Mouse (Mus musculus): Measurements from ENCODE around the gene Fbxo46. TPM values are rescaled to one million over a fixed set of nuclear protein-coding genes. Genes with fewer than 3 reads are reported as not detected.

Gene Fbxo46
- polyA plus RNA-seq, 1 experiment = 8.6 TPM

DNA sequence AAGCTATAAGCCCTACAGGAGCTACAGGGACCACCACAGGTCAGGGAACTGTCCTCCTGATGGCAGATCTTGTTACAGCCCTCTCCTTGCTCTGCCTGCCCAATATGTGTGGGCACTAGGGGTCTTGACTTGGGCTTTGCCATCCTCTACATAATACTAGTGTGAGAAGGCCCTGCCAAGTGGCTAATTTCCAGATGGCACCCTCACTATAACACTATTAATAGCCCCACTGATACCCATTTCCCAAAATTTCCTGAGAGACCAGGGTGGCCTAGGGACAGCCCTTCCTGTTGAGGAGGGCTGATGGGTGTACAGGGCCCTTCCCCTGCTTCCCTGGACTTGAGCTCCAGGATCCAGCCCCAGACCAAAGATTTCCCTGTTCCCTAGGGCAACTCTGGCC, 21.8 kb upstream of the Fbxo46 start:
- H3K4me1 ChIP-seq (ENCODE audit: control insufficient read depth, insufficient read depth, low read length) = no peaks in the 10 kb centered on the region
- TF ChIP-seq CTCF (IDR thresholded peaks at IDR 0.05; ENCODE audit: extremely low read depth, insufficient read depth, low read length) (no peak), POLR2A (IDR thresholded peaks at IDR 0.05; ENCODE audit: extremely low read depth, insufficient read depth, low read length) (no peak)
- H3K4me3 ChIP-seq (ENCODE audit: insufficient read depth, low read length) = no peak overlapping the region
- H3K27ac ChIP-seq (ENCODE audit: insufficient read depth, low read length) = no peak overlapping the region

GRCm38 (mm10) chr7:19098811-19099210, 20.8 kb upstream of the Fbxo46 start:
- no peaks in the 10 kb centered on the region for H3K4me1 ChIP-seq (ENCODE audit: control insufficient read depth, insufficient read depth, low read length)
- H3K27ac ChIP-seq (ENCODE audit: insufficient read depth, low read length) = no peak overlapping the region
- no peak overlapping the region for H3K4me3 ChIP-seq (ENCODE audit: insufficient read depth, low read length)
- TF ChIP-seq POLR2A (IDR thresholded peaks at IDR 0.05; ENCODE audit: extremely low read depth, insufficient read depth, low read length) (no peak), CTCF (IDR thresholded peaks at IDR 0.05; ENCODE audit: extremely low read depth, insufficient read depth, low read length) (no peak)

- TF ChIP-seq POLR2A (IDR thresholded peaks at IDR 0.05; ENCODE audit: extremely low read depth, insufficient read depth, low read length) = no peak
- no peak for TF ChIP-seq CTCF (IDR thresholded peaks at IDR 0.05; ENCODE audit: extremely low read depth, insufficient read depth, low read length)
- Histone ChIP-seq H3K4me1 (ENCODE audit: control insufficient read depth, insufficient read depth, low read length) (no peaks in the 10 kb centered on the region), H3K27ac (ENCODE audit: insufficient read depth, low read length) (no peak overlapping the region), H3K4me3 (ENCODE audit: insufficient read depth, low read length) (no peak overlapping the region)
Observed at GRCm38 (mm10) chr7:19100290-19100689, 19.4 kb upstream of the Fbxo46 start.

GRCm38 (mm10) chr7:19103741-19104140, 15.9 kb upstream of the Fbxo46 start:
- no peak overlapping the region for H3K27ac ChIP-seq (ENCODE audit: insufficient read depth, low read length)
- H3K4me1 ChIP-seq (ENCODE audit: control insufficient read depth, insufficient read depth, low read length) = no peaks in the 10 kb centered on the region; the same call in 1 of the 2 replicates
- TF ChIP-seq CTCF (IDR thresholded peaks at IDR 0.05; ENCODE audit: extremely low read depth, insufficient read depth, low read length) (no peak), POLR2A (IDR thresholded peaks at IDR 0.05; ENCODE audit: extremely low read depth, insufficient read depth, low read length) (no peak)
- H3K4me3 ChIP-seq (ENCODE audit: insufficient read depth, low read length) = no peak overlapping the region

DNA sequence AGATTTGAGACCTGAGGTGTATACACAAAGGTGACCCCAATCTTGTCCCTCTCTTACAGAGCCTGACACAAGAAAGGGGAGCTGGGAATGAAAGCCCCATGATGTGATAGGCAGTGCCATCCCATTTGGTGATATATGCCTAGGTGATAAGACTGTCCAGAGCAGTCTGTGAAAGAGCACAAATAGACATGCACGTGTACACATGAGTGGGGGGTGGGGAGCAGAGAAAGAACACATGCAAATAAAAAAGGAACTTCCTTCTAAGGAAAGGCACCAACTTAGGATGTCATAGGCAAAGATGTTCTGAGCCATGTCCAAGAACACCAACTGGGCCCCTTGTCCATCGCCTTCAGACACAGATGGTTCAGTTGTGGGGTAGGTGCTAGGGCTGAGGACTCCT, 15.2 kb upstream of the Fbxo46 start:
- no peaks in the 10 kb centered on the region; the same call in 1 of the 2 replicates for H3K4me1 ChIP-seq (ENCODE audit: control insufficient read depth, insufficient read depth, low read length)
- H3K4me3 ChIP-seq (ENCODE audit: insufficient read depth, low read length) = no peak overlapping the region
- H3K27ac ChIP-seq (ENCODE audit: insufficient read depth, low read length) = no peak overlapping the region
- TF ChIP-seq CTCF (IDR thresholded peaks at IDR 0.05; ENCODE audit: extremely low read depth, insufficient read depth, low read length) (no peak), POLR2A (IDR thresholded peaks at IDR 0.05; ENCODE audit: extremely low read depth, insufficient read depth, low read length) (no peak)

DNA sequence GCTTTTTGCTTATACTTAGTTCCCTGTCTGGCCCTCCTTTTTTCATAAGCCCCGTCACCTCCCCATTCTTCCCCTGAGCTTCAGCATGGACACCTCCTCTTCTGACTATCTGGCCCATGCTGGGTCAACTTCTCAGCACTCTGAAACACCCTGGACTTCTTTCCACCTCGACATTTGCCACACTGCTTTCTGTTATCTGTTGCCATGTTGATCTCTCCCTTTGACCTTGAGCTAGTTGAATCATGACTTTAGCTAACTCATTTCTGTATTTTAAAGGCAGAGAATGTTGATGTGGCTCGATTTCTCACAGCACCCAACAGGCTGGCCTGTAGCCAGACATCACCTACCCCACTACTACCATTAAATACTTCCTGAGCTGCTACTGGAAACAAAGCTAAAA, 12.2 kb upstream of the Fbxo46 start:
- Histone ChIP-seq H3K4me1 (ENCODE audit: control insufficient read depth, insufficient read depth, low read length) (no peaks in the 10 kb centered on the region; the same call in 1 of the 2 replicates), H3K4me3 (ENCODE audit: insufficient read depth, low read length) (no peak overlapping the region), H3K27ac (ENCODE audit: insufficient read depth, low read length) (no peak overlapping the region)
- TF ChIP-seq CTCF (IDR thresholded peaks at IDR 0.05; ENCODE audit: extremely low read depth, insufficient read depth, low read length) = no peak
- TF ChIP-seq POLR2A (IDR thresholded peaks at IDR 0.05; ENCODE audit: extremely low read depth, insufficient read depth, low read length) = no peak

- Histone ChIP-seq H3K4me1 (ENCODE audit: control insufficient read depth, insufficient read depth, low read length) (no peaks in the 10 kb centered on the region; the same call in 1 of the 2 replicates), H3K27ac (ENCODE audit: insufficient read depth, low read length) (no peak overlapping the region), H3K4me3 (ENCODE audit: insufficient read depth, low read length) (no peak overlapping the region)
- no peak for TF ChIP-seq POLR2A (IDR thresholded peaks at IDR 0.05; ENCODE audit: extremely low read depth, insufficient read depth, low read length)
- TF ChIP-seq CTCF (IDR thresholded peaks at IDR 0.05; ENCODE audit: extremely low read depth, insufficient read depth, low read length) = no peak
Observed at GRCm38 (mm10) chr7:19109565-19109964, 10.1 kb upstream of the Fbxo46 start.

GRCm38 (mm10) chr7:19118028-19118771, 1.5 kb upstream of the Fbxo46 start, which contains the start of gene Gm4969:
Gene Gm4969 (minus strand): TSS chr7:19118368.
- no peak for TF ChIP-seq POLR2A (IDR thresholded peaks at IDR 0.05; ENCODE audit: extremely low read depth, insufficient read depth, low read length)
- TF ChIP-seq CTCF (IDR thresholded peaks at IDR 0.05; ENCODE audit: extremely low read depth, insufficient read depth, low read length) = no peak
- Histone ChIP-seq H3K4me3 (ENCODE audit: insufficient read depth, low read length) (peak within 1 kb of the TSS; percentile 5; the same call in 1 of the 2 replicates), H3K27ac (ENCODE audit: insufficient read depth, low read length) (no peak within 1 kb of the TSS), H3K4me1 (ENCODE audit: control insufficient read depth, insufficient read depth, low read length) (no peaks in the 10 kb centered on the region)

DNA sequence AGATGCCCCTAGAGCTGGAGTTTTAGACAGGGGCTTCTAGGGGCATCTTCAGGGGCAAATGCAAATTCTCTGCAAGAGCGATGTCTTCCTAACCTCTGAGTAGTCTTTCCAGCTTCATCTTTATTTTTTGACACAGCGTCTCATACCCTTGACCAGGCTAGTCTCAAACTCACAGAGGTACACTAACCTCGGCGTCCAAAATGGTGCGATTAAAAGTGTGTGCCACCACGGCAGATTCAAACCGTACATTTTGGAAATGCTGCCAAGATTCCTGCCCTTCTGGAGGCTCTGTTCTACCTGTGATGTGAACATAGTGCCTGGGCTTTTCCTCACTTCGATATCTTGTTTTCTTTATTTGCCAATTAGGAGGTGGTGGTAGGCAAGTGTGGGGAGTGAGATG, 576 bp upstream of the Fbxo46 start:
- Histone ChIP-seq H3K4me1 (ENCODE audit: control insufficient read depth, insufficient read depth, low read length) (no peaks in the 10 kb centered on the region), H3K4me3 (ENCODE audit: insufficient read depth, low read length) (no peak overlapping the region), H3K27ac (ENCODE audit: insufficient read depth, low read length) (no peak overlapping the region)
- no peak for TF ChIP-seq CTCF (IDR thresholded peaks at IDR 0.05; ENCODE audit: extremely low read depth, insufficient read depth, low read length)
- no peak for TF ChIP-seq POLR2A (IDR thresholded peaks at IDR 0.05; ENCODE audit: extremely low read depth, insufficient read depth, low read length)

DNA sequence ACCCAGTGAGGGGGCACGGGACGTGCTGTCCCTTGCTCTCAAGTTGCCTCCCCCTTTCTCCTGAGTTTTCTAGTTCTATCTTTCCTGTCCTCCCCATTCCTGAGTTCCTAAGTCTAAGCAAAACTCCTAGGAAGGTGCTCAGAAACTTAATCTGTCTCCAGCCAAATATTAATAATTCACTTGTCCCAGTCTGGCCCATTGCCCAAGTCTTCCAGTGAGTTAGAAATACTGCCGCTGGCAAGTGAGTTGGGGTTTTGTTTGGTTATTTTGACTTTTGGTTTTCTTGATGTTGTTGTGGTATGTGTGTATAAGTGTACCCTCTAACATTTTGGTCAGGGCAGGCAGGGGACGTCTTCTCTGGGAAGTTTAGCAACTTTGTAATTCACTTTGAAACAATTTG, 2.0 kb downstream of the Fbxo46 start:
- TF ChIP-seq POLR2A (IDR thresholded peaks at IDR 0.05; ENCODE audit: extremely low read depth, insufficient read depth, low read length) = no peak
- no peak overlapping the region for H3K4me3 ChIP-seq (ENCODE audit: insufficient read depth, low read length)
- H3K4me1 ChIP-seq (ENCODE audit: control insufficient read depth, insufficient read depth, low read length) = no peaks in the 10 kb centered on the region
- H3K27ac ChIP-seq (ENCODE audit: insufficient read depth, low read length) = no peak overlapping the region

Measured in cortical plate, adult 2 months (tissue).